Mouse (Mus musculus) regulatory T cell (primary cell): ENCODE data around the gene Foxp1.

Experiments used
- in situ Hi-C: fragments of 300-600 bp; cut with MboI, MseI; formaldehyde crosslinking; loops from one replicate; pipeline ENCODE4 v1.15.1; 2025; ENCODE audit warnings: high pct_unique_total_duplicates

Foxp1 gene

GRCm38 (mm10) chr6:99008565-99008964 lies 514.0 kb downstream of the Foxp1 start:
- in situ Hi-C loops, result no loop called here

GRCm38 (mm10) chr6:99007542-99007941 lies 515.0 kb downstream of the Foxp1 start:
- in situ Hi-C loops, result no loop called here

DNA sequence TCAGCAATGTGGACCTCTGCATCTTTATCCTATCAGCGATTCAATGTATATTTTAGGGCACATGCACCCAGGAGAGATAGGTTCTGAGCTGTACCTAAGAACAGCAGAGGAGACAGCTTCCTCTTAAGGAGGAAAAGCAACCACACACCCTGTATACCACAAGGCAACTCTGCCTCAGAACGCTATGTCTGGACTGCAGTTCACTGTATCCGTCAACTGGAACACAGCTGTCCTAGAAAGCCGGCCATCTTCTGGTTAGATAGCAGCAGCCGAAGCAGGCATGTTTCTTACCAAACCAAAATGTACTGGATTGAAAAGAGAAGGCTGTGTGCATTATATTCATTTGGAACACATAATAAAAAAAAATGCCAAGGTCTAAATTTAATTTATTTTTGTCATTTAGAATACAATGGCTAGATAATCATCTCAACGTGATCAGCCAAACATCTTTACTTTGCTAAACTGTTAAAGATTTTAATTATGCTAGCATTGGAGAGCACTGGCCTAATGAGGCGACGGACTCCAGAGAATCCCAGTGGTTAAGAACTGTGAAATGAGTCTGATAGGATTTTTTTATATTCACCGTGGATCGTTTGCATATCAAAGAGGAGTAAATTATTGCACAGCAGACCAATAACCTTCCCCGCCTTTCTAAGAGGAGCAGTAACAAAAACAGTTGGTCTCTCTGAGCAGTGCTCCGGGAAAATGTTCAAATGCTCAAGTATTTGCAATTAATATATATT lies 518.1 kb downstream of the Foxp1 start:
- in situ Hi-C loops, result no loop called here

GRCm38 (mm10) chr6:99003108-99003709 lies 519.3 kb downstream of the Foxp1 start:
- in situ Hi-C loops, result no loop called here

DNA sequence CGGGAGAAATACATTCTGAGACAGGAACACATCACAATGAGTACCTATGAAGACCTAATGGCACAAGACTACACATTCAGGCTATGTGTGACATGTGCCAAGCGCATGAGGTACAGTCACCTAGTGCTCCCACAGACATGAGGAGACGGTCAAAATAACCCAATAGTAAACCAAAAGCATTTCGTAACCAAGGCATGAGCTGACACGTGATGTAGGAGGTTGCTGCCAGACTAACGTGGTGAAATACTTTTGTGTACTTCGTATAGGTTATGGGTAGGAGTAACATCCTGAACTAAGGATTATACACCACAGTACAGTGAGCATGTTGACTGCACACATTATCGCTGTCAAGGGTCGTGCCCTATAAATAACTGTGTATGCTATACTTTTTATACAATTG lies 520.9 kb downstream of the Foxp1 start:
- in situ Hi-C loops, result no loop called here

DNA sequence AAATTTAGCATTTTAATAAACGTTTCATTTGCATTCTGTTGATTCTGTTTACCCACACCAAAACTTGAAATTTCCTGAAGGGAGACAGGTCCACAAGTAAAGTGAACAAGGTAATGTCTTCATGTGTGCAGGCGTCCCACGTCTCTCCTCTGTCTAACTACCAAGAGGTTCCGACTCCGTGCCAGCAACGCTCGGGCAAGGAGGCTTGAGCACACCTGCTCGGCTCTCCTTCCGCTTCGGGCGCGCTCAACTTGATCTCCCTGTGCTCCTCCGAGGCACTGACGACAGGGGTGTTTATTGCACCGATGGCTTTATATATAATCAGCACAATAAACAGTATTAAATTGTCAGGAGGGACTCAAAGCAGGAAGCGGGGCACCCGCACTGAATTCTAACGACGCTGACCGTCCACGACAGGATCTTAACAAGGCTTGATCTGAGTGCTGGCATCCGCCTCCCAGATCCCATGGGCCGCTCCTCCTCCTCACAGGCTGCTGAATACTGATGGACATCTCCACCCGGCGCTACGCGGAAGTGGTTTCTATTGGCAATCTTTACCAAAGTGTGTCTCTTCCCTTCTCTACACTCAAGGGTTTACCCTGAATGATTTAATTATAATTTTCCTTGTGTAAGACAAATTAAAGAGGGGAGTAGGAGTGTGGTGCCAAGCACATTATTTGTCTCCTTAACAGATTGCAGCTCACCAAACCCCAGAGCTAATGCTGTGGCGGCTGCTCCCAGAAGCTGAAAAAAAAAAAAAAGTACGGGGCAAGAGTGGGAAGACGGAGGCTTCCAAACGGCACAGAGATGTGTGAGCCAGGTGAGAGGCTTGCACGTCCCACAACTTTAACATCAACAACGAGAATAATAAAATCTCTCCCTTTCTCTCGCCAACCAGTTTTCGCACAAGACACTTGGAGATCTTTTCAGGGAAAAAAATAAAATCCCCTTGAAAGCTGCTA lies 523.3 kb downstream of the Foxp1 start:
- in situ Hi-C loops, result no loop called here

DNA sequence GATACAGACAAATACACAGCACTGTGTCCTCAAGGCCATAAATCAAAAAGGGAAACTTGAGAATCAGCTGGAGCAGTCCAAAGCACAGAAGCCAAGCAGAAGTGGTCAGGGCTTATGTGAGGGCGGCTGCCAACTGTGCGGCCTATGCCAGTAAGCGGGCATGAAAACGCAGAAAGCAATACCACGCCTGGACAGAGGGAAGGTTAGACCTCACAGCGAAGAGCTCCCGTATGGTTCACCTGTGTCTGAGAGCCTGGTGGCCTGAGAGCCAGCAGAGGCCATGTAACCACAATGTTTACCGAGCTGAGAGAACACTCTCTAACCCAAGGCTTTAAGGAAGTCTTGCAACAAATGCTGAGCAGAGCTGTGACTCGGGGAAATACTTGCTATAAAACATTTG lies 524.8 kb downstream of the Foxp1 start:
- in situ Hi-C loops, result no loop called here

DNA sequence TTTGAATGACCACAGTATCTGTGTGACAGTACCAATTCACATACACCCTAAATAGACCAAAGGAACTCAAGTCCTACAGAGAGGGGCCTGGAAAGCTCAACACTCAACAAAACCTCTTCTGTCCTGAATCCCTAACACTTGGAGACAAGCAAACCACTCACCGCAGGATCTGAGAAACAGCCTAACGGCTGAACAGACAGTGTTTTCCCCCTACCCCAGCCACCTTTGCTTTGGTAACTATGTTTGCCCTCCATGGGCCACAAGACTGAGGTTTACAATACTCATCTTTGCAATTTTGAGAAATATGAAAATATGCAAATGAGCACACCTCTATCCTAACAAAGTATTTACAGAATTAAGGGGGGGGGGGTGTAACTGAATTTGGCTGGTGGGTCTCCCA lies 525.7 kb downstream of the Foxp1 start:
- in situ Hi-C loops, result no loop called here

GRCm38 (mm10) chr6:98996346-98996745 lies 526.2 kb downstream of the Foxp1 start:
- in situ Hi-C loops, result no loop called here

DNA sequence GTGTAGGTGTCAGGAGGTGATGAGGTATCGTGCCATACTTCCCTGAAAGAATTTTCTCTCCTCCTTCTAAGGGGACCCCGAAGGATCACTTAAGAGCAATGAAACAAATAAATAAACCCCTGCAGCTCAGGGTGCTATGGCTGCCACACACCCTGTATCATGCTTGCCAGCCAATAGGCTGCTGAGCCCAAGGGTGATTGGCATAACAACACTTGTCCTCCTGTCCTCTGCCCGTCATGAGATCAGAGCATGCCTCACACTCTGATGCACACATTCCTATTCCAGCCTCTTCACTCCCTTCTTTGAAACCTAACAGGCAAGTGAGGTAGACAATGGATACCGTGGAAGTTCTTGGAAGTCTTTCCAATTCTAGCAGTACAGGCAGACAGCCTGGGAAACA lies 526.8 kb downstream of the Foxp1 start:
- in situ Hi-C loops, result no loop called here

GRCm38 (mm10) chr6:98994902-98995301 lies 527.6 kb downstream of the Foxp1 start:
- in situ Hi-C loops, result no loop called here

GRCm38 (mm10) chr6:98994104-98994787 lies 528.3 kb downstream of the Foxp1 start:
- in situ Hi-C loops, result no loop called here

DNA sequence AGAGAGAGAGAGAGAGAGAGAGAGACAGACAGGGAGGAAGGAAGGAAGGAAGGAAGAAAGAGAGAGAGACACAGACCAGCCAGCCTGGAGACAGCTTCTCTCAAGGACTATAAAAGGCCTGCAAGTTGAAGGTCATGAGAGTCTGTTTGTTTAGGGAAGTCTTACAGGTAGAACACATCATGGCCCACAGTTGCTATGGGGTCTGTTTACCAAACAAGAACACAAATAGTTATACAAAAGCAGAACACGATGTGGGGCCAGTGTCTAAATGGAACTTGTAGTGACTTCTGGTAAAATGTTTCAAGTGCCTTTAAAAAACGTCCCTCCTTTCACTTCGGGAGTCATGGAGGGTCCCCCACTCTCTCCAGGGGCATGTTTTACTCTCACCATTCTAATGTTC lies 529.3 kb downstream of the Foxp1 start:
- in situ Hi-C loops, result no loop called here

GRCm38 (mm10) chr6:98992772-98993147 lies 529.8 kb downstream of the Foxp1 start:
- in situ Hi-C loops, result no loop called here

- in situ Hi-C loops, result no loop called here
These were observed 530.4 kb downstream of the Foxp1 start for GRCm38 (mm10) chr6:98991900-98992771.

GRCm38 (mm10) chr6:98987533-98988169 lies 534.9 kb downstream of the Foxp1 start:
- in situ Hi-C loops, result no loop called here

- in situ Hi-C loops, result no loop called here
These were observed 537.1 kb downstream of the Foxp1 start for GRCm38 (mm10) chr6:98985452-98985851.

GRCm38 (mm10) chr6:98984626-98985025 lies 537.9 kb downstream of the Foxp1 start:
- in situ Hi-C loops, result no loop called here

- in situ Hi-C loops, result no loop called here
These were observed 538.5 kb downstream of the Foxp1 start for GRCm38 (mm10) chr6:98984026-98984425.

DNA sequence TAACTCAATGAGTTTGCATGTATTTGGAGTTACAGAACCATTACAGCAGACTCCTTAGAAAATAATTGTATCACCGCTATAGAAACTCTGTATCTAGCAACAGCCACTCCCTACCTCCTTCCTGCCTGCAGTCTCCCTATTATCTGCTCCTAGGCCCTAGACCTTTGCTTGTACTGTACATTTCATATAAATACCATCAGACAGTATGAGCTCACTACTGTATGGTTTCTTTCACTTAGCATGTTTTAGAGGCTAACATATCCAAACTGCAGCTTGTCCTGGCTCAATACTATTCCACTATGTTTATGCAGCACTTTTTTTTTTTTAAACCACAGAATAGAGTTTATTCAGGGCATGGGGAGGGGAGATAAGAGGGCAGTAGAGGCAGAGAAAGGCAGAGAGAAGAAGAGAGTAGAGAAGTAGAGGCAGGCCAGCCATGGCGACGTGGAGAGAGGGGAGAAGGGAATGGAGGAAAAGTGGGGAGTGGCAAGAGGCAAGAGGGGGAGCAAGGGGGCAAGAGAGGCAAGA lies 539.1 kb downstream of the Foxp1 start:
- in situ Hi-C loops, result no loop called here
